Mouse (Mus musculus) cerebral cortex, adult 2 months (tissue): ENCODE measurements around the gene Suox.

Experiments
- WGBS: fragments of 180-500 bp; shearing (Covaris S2); methylation state at CpG from one replicate; pipeline ENCODE4 v1.1.7; 2018; 5-methylcytosine and 5-hydroxymethylcytosine counted together

Gene Suox

GRCm38 (mm10) chr10:128626311-128627310 lies 47.3 kb downstream of the Suox start, which contains the start of gene Rps26:
Gene Rps26, minus strand, starts transcription at chr10:128626747.
- under 1% methylated on average over 40 of the region's 40 CpGs for WGBS

DNA sequence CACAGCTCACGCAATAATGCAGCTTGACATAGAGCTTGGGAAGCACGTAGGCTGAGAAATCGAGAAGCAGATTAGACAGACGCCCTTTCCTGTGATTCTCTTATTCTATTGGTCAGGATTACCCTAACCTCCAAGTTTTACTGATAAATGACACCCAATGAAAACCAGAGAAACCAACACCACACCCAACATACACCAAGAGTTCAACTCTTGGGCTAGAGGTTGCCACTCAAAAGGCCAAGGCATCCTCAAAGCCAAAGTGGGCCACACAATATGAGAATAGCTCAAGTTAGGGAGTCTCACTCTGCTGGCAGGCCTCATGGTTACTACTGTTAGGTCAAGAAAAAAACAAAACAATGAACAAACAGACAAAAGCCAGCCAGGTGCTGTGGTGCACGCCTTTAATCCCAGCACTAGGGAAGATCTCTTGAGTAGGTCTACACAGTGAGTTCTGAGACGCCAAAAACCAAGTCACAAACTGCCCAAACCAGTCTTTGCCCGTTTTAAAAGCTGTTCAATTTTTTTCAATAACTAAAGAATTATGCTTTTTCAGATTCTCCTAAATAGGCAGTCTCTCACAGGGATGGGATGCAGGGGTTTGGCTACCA lies 48.5 kb downstream of the Suox start:
- 41% methylated on average over 7 of the region's 7 CpGs for WGBS

GRCm38 (mm10) chr10:128623106-128623613 lies 50.7 kb downstream of the Suox start:
- 86% methylated on average over 3 of the region's 4 CpGs for WGBS

DNA sequence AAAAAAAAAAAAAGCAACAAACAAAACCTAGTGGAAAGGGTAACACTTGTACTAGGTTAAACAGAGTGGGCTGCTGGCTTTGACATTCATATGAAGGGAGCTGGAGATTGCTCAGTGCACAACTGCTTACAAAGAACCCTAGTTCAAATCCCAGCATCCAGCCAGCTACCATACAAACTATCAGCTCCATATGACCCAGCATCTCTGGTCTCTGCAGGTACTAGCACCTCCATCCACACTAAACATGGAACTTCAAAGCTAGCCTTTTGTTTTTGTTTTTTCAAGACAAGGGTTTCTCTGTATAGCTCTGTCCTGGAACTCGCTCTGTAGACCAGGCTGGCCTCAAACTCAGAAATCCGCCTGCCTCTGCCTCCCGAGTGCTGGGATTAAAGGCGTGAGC lies 51.2 kb downstream of the Suox start:
- 89% methylated on average over 4 of the region's 4 CpGs for WGBS

DNA sequence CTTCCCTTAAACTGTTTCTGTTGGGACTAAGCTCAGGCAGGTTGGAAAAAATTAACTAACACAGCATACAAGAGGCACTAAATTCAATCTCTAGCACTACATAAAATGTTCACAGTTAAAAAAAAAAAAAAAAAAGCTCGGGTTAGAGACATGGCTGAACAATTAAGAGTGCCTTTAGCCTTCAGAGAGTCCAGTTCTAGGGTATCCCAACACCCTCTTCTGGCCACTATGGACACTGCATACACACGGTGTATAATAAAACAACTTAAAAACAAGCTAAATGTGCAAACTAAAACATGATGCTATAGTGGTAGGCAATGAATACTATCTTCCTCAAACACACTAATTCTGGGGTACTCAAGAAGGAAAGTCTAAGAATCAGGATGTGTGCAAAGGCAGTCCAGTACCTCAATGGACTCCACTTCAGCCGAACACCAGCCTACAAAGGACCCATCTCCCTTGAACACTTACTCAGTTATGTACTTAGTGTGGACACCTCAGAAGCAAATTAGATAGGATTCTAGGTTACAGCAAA lies 51.8 kb downstream of the Suox start:
- WGBS = 73% methylated on average over 3 of the region's 3 CpGs
